Mouse (Mus musculus) right cerebral cortex, adult 18-20 months (tissue): ENCODE measurements around the gene Tut7.
A peak's percentile ranks its signal among the peaks of the same experiment; 100 is the strongest.
"Not testable (repeated sequence)": the region's sequence is repeated elsewhere in the genome, so short reads cannot be mapped to it uniquely, and the experiment has no call there.

Experiments used
- DNase-seq: peaks from one replicate; pipeline ENCODE4 v3.0.0; 2022; ENCODE audit warnings: mixed read lengths

Tut7 gene

GRCm38 (mm10) chr13:59822507-59823462, at the start of gene Tut7:
TSS of gene Tut7 (minus strand) at chr13:59823147.
- peak; percentile 95 for DNase-seq

- no peak for DNase-seq
Observed at GRCm38 (mm10) chr13:59872446-59872845, 49.5 kb upstream of the Tut7 start.

GRCm38 (mm10) chr13:59870004-59870403, 47.1 kb upstream of the Tut7 start:
- no peak for DNase-seq

GRCm38 (mm10) chr13:59868011-59868649, 45.2 kb upstream of the Tut7 start:
- DNase-seq = no peak

- no peak for DNase-seq
Observed at GRCm38 (mm10) chr13:59867103-59867502, 44.2 kb upstream of the Tut7 start.

GRCm38 (mm10) chr13:59859515-59859914, 36.6 kb upstream of the Tut7 start:
- no peak for DNase-seq

GRCm38 (mm10) chr13:59856286-59857070, 33.5 kb upstream of the Tut7 start:
- no peak for DNase-seq

GRCm38 (mm10) chr13:59853471-59853870, 30.5 kb upstream of the Tut7 start:
- no peak for DNase-seq

- no peak for DNase-seq
Observed at GRCm38 (mm10) chr13:59850373-59850772, 27.4 kb upstream of the Tut7 start.

- DNase-seq = no peak
Observed at GRCm38 (mm10) chr13:59844661-59845060, 21.7 kb upstream of the Tut7 start.

- no peak for DNase-seq
Observed at GRCm38 (mm10) chr13:59843976-59844375, 21.0 kb upstream of the Tut7 start.

- DNase-seq = peak; percentile 76
Observed at GRCm38 (mm10) chr13:59842226-59843210, 19.6 kb upstream of the Tut7 start.

GRCm38 (mm10) chr13:59841761-59842160, 18.8 kb upstream of the Tut7 start:
- not testable (repeated sequence) for DNase-seq

GRCm38 (mm10) chr13:59840429-59841169, 17.7 kb upstream of the Tut7 start:
- peak; percentile 82 for DNase-seq

- DNase-seq = no peak
Observed at GRCm38 (mm10) chr13:59839356-59839755, 16.4 kb upstream of the Tut7 start.

GRCm38 (mm10) chr13:59838464-59838863, 15.5 kb upstream of the Tut7 start:
- DNase-seq = no peak

GRCm38 (mm10) chr13:59836811-59837210, 13.9 kb upstream of the Tut7 start:
- no peak for DNase-seq

- DNase-seq = no peak
Observed at GRCm38 (mm10) chr13:59836101-59836798, 13.3 kb upstream of the Tut7 start.

- peak; percentile 77 for DNase-seq
Observed at GRCm38 (mm10) chr13:59834786-59835452, 12.0 kb upstream of the Tut7 start.

GRCm38 (mm10) chr13:59832871-59833270, 9.9 kb upstream of the Tut7 start:
- DNase-seq = no peak
